Mouse (Mus musculus): ENCODE data around the gene Trf. TPM values are rescaled to one million over a fixed set of nuclear protein-coding genes. Genes with fewer than 3 reads are reported as not detected.

The Trf gene
- polyA plus RNA-seq (2014; fragmentation: Illumina TruSeq; extraction: RNeasy Lipid Tissue Mini Kit (QIAGEN cat#74804); ENCODE audit: low read depth, low replicate concordance): 16,070 TPM

DNA sequence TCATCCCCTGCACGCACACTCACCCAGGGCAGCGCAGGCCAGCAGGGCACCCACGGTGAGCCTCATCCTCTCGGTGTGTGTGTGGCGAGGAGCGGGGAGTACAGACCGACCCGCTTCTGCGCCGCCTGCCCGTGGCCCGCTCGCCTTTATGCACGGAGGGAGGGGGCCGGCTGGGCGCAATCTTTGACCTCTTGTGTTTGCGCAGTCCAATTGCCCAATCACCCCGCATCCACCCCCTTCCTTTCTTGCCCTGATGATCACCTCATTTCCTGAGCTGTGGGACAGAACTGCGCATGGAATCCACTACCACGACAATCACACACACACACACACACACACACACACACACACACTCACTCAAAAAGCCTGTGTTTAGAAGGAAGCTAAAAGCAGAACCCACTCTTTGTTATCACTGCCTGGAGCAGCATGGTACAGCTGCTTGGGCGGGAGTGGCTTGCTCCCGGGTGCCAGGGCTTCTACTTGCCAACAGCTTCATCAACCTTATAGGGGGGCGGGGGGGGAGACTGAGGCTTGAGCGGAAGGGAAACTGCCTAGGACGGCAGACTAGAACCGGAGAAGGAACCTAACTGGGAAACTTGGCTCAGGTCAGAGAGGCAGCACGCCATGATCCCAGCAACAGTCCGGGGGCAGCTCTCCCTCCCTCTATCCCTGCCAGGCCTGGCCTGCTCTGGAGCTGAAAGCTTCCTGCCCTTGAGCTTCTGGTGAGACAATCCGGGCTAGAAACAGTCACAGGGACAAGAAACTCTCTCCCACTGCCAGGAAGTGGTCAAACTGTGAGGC lies at the start of gene Trf, which contains the start of gene Gm20425:
TSS of gene Trf (minus strand) at position 294 of the 801 bp plus-strand sequence.
TSS of gene Gm20425 (minus strand) at position 157 of the 801 bp plus-strand sequence.

DNA sequence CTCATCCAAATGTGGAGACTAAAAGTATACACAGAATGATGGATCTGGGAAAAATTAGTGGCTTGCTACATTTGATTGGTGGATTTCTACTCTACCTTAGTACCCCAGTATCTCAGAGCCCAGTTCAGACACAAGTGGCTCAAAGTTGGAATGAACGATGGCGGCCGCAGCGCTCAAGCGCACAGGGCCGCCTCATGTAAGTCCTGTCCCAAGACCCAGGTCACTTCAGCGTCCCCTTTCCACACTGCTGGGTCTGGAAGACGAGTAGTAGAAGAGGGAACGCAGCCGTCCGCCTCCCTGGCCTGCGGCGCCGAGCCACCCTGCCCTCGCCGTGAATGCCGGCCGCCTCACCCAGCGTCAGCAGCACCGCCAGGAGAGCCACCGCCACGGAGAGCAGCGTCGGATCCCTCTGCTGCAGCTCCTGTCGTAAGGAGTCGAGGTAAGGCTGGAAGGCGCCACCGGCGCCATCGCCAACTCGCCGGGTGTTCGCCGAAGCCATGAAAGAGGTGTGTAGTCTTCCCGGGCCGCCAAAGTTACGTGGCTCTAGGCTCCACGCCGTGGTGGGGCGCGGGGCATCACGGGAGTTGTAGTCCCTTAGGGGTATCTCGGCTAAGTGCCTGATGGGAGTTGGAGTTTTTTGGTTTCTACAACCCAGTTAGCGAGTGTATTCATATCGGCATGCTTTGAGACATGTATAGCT lies 28.5 kb downstream of the Trf start, which contains the start of gene Srprb:
TSS of gene Srprb (minus strand) at position 577 of the 700 bp plus-strand sequence.

Other genes with a start within 250 kb of the Trf start
- gene Slco2a1, start 241.7 kb downstream of the Trf start, polyA plus RNA-seq (2014; fragmentation: Illumina TruSeq; extraction: RNeasy Lipid Tissue Mini Kit (QIAGEN cat#74804); ENCODE audit: low read depth, low replicate concordance): 7.6 TPM
- gene Rab6b, start 118.7 kb downstream of the Trf start, polyA plus RNA-seq (2014; fragmentation: Illumina TruSeq; extraction: RNeasy Lipid Tissue Mini Kit (QIAGEN cat#74804); ENCODE audit: low read depth, low replicate concordance): 0.53 TPM
- 4.8 TPM for gene Srprb, start 28.3 kb downstream of the Trf start, polyA plus RNA-seq (2014; fragmentation: Illumina TruSeq; extraction: RNeasy Lipid Tissue Mini Kit (QIAGEN cat#74804); ENCODE audit: low read depth, low replicate concordance)
- 3.1 TPM for gene Gm20425, start 137 bp downstream of the Trf start, polyA plus RNA-seq (2014; fragmentation: Illumina TruSeq; extraction: RNeasy Lipid Tissue Mini Kit (QIAGEN cat#74804); ENCODE audit: low read depth, low replicate concordance)
- 574 TPM for gene 1300017J02Rik, start 74.6 kb upstream of the Trf start, polyA plus RNA-seq (2014; fragmentation: Illumina TruSeq; extraction: RNeasy Lipid Tissue Mini Kit (QIAGEN cat#74804); ENCODE audit: low read depth, low replicate concordance)
- gene Topbp1, start 74.8 kb upstream of the Trf start, polyA plus RNA-seq (2014; fragmentation: Illumina TruSeq; extraction: RNeasy Lipid Tissue Mini Kit (QIAGEN cat#74804); ENCODE audit: low read depth, low replicate concordance): 5.7 TPM
- 103 TPM for gene Cdv3, start 135.4 kb upstream of the Trf start, polyA plus RNA-seq (2014; fragmentation: Illumina TruSeq; extraction: RNeasy Lipid Tissue Mini Kit (QIAGEN cat#74804); ENCODE audit: low read depth, low replicate concordance)
- not detected for gene Bfsp2, start 250.0 kb upstream of the Trf start, polyA plus RNA-seq (2014; fragmentation: Illumina TruSeq; extraction: RNeasy Lipid Tissue Mini Kit (QIAGEN cat#74804); ENCODE audit: low read depth, low replicate concordance)

Measured in liver, adult 10 weeks (tissue).